Mouse (Mus musculus): ENCODE data around the gene Rtn4r. TPM values are rescaled to one million over a fixed set of nuclear protein-coding genes. Genes with fewer than 3 reads are reported as not detected.
A peak's percentile ranks its signal among the peaks of the same experiment; 100 is the strongest.

Rtn4r gene
- polyA plus RNA-seq (2015; fragmentation: Nextera tagmentation; extraction: Ambion mirVana): 10.4 and 13.4 TPM in 2 replicates

GRCm38 (mm10) chr16:18127241-18127861 is at the start of gene Rtn4r:
Rtn4r (plus strand) TSS chr16:18127642.
- WGBS: under 1% methylated on average over 70 of the region's 96 CpGs
- peak within 1 kb of the TSS; percentile 77 for H3K4me3 ChIP-seq (replicated peaks)
- H3K4me1 ChIP-seq (replicated peaks): peaks cover 38% of the 10 kb centered on the region
- H3K27ac ChIP-seq: peak within 1 kb of the TSS; percentile 83
- H3K9ac ChIP-seq (replicated peaks): peak within 1 kb of the TSS; percentile 92
- H3K9me3 ChIP-seq: no peaks in the 10 kb centered on the region
- H3K36me3 ChIP-seq: no peaks in the 10 kb centered on the region
- peak within 1 kb of the TSS; percentile 86 for H3K4me2 ChIP-seq (replicated peaks)
- ATAC-seq: peak; percentile 83
- peaks cover 42% of the 10 kb centered on the region for H3K27me3 ChIP-seq

GRCm38 (mm10) chr16:18078314-18079015 is 49.0 kb upstream of the Rtn4r start:
- Histone ChIP-seq H3K4me1 (replicated peaks) (no peaks in the 10 kb centered on the region), H3K4me3 (replicated peaks) (no peak overlapping the region), H3K9ac (replicated peaks) (no peak overlapping the region), H3K27me3 (no peaks in the 10 kb centered on the region), H3K9me3 (no peaks in the 10 kb centered on the region), H3K27ac (no peak overlapping the region), H3K4me2 (replicated peaks) (no peak overlapping the region), H3K36me3 (peaks cover 4% of the 10 kb centered on the region)
- WGBS: 83% methylated on average over 5 of the region's 5 CpGs
- no peak for ATAC-seq

GRCm38 (mm10) chr16:18079300-18079699 is 48.1 kb upstream of the Rtn4r start:
- H3K27me3 ChIP-seq: no peaks in the 10 kb centered on the region
- 84% methylated on average over 2 of the region's 2 CpGs for WGBS
- no peak overlapping the region for H3K4me2 ChIP-seq (replicated peaks)
- H3K4me3 ChIP-seq (replicated peaks): no peak overlapping the region
- H3K4me1 ChIP-seq (replicated peaks): no peaks in the 10 kb centered on the region
- H3K27ac ChIP-seq: no peak overlapping the region
- H3K36me3 ChIP-seq: peaks cover 4% of the 10 kb centered on the region; the same call in 1 of the 2 replicates
- no peak for ATAC-seq
- H3K9ac ChIP-seq (replicated peaks): no peak overlapping the region
- H3K9me3 ChIP-seq: no peaks in the 10 kb centered on the region

DNA sequence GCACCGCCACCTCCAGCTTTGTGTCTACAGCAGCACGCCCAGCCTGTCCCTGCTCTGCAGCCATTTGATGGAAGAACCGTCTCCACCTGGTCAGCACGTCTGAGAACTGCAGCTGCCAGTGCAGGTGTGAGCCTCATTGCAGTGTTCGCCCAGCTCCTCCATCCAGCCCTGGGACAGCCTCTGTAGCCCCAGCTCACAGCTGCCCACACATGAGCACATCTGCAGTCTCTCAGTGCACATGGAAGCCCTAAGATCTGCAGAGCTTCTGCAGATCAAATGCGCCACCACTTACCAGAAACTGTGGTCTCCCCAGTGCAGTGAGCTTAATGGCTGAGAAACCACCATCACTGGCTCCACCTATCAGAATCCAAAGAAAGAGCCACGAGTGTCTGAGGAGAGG is 47.3 kb upstream of the Rtn4r start:
- Histone ChIP-seq H3K4me1 (replicated peaks) (no peaks in the 10 kb centered on the region), H3K9ac (replicated peaks) (no peak overlapping the region), H3K4me3 (replicated peaks) (no peak overlapping the region), H3K27me3 (no peaks in the 10 kb centered on the region), H3K4me2 (replicated peaks) (no peak overlapping the region), H3K36me3 (peaks cover 4% of the 10 kb centered on the region; the same call in 1 of the 2 replicates), H3K9me3 (no peaks in the 10 kb centered on the region), H3K27ac (no peak overlapping the region)
- ATAC-seq: no peak
- WGBS: 82% methylated on average over 7 of the region's 7 CpGs

DNA sequence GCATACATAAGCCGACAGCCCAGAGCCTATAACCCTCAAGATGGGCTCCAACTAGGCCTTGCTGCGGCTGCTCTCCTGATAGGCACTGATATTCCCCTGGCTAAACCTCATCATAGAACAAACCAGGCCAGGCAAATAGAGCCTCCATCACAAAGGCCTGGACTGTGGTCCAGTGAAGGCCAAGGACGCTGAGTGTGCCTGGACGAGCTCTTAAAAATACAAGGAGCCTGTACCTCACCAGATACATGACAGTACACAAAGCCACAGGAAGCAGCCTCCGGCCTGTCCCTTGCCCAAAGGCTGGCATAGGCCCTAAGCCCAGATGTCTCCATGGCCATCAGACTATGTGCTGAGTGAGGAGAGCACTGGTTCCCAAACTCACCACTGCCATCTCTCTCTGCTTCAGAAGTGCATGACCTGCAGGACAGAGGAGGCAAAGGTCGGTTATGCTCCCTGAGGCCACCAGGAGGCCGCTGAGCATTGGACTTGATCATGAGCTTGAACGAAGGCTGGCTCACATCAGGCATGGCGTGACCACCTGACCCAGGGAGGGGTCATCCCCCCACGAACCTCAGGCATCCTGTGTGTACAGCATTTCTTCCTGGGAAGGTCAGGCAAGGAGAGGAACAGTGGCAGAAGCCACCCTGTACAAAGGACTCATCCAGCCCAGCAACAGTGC is 46.2 kb upstream of the Rtn4r start:
- H3K27ac ChIP-seq: no peak overlapping the region
- H3K9me3 ChIP-seq: no peaks in the 10 kb centered on the region
- no peaks in the 10 kb centered on the region for H3K4me1 ChIP-seq (replicated peaks)
- no peak overlapping the region for H3K4me2 ChIP-seq (replicated peaks)
- H3K36me3 ChIP-seq: peaks cover under 1% of the 10 kb centered on the region; the same call in 1 of the 2 replicates
- no peak overlapping the region for H3K9ac ChIP-seq (replicated peaks)
- no peak for ATAC-seq
- H3K4me3 ChIP-seq (replicated peaks): no peak overlapping the region
- H3K27me3 ChIP-seq: no peaks in the 10 kb centered on the region
- WGBS: 87% methylated on average over 10 of the region's 10 CpGs

- no peak overlapping the region for H3K4me2 ChIP-seq (replicated peaks)
- ATAC-seq: no peak
- no peaks in the 10 kb centered on the region for H3K36me3 ChIP-seq
- H3K4me1 ChIP-seq (replicated peaks): no peaks in the 10 kb centered on the region
- WGBS: 94% methylated on average over 1 of the region's 1 CpGs
- H3K9ac ChIP-seq (replicated peaks): no peak overlapping the region
- no peak overlapping the region for H3K4me3 ChIP-seq (replicated peaks)
- H3K27me3 ChIP-seq: peaks cover 3% of the 10 kb centered on the region
- no peak overlapping the region for H3K27ac ChIP-seq
- H3K9me3 ChIP-seq: no peaks in the 10 kb centered on the region
These were observed 45.2 kb upstream of the Rtn4r start for GRCm38 (mm10) chr16:18082291-18082690.

GRCm38 (mm10) chr16:18083231-18083951 is 44.1 kb upstream of the Rtn4r start:
- no peak overlapping the region for H3K4me3 ChIP-seq (replicated peaks)
- H3K4me1 ChIP-seq (replicated peaks): peaks cover 6% of the 10 kb centered on the region
- no peaks in the 10 kb centered on the region for H3K9me3 ChIP-seq
- no peak overlapping the region for H3K27ac ChIP-seq
- no peaks in the 10 kb centered on the region for H3K36me3 ChIP-seq
- no peak for ATAC-seq
- H3K27me3 ChIP-seq: peaks cover 14% of the 10 kb centered on the region
- no peak overlapping the region for H3K4me2 ChIP-seq (replicated peaks)
- H3K9ac ChIP-seq (replicated peaks): no peak overlapping the region
- 76% methylated on average over 18 of the region's 18 CpGs for WGBS

DNA sequence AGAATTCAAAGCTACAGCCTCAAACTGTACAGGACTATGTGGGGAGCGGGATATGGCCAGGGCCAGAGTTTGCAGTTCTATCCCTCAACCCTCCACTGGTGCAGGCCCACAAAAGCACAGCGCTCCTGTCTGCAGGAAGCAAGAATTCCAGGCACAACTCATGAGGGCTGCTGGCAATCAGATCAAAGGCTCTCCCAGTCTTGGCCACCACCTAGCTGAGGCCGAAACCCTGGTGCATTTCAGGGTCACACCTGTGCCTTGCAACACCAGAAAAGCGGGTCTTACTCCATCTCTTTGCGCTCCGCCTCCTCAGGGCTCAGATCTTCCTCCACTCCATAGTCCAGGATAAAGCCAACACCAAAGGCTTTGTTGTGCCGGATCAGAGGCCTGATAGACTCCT is 43.2 kb upstream of the Rtn4r start:
- WGBS: 89% methylated on average over 7 of the region's 7 CpGs
- no peak overlapping the region for H3K4me3 ChIP-seq (replicated peaks)
- peaks cover 12% of the 10 kb centered on the region for H3K4me1 ChIP-seq (replicated peaks)
- H3K36me3 ChIP-seq: no peaks in the 10 kb centered on the region
- no peak overlapping the region for H3K27ac ChIP-seq
- H3K4me2 ChIP-seq (replicated peaks): no peak overlapping the region
- H3K9me3 ChIP-seq: no peaks in the 10 kb centered on the region
- ATAC-seq: no peak
- no peak overlapping the region for H3K9ac ChIP-seq (replicated peaks)
- H3K27me3 ChIP-seq: peaks cover 20% of the 10 kb centered on the region

DNA sequence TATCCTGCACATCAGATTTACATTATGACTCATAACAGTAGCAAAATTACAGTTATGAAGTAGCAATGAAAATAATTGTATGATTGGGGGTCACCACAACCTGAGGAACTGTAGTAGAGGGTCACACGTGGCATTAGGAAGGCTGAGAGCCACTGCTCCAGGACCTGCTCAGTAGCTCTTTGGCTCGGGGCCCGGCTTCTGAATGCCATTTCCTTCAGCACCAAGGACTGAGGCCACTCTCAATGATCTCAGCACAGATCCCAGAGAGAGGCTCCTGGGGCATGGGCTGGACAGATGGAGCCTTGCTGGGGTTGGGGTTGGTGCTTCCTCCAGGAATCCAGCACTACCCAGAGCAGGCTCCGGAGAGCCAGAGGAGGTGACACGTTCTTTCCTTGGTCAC is 40.3 kb upstream of the Rtn4r start:
- Histone ChIP-seq H3K4me2 (replicated peaks) (no peak overlapping the region), H3K36me3 (no peaks in the 10 kb centered on the region), H3K4me1 (replicated peaks) (peaks cover 17% of the 10 kb centered on the region), H3K9me3 (no peaks in the 10 kb centered on the region), H3K9ac (replicated peaks) (no peak overlapping the region), H3K27ac (no peak overlapping the region), H3K27me3 (peaks cover 25% of the 10 kb centered on the region), H3K4me3 (replicated peaks) (no peak overlapping the region)
- WGBS: 91% methylated on average over 5 of the region's 5 CpGs
- no peak for ATAC-seq

DNA sequence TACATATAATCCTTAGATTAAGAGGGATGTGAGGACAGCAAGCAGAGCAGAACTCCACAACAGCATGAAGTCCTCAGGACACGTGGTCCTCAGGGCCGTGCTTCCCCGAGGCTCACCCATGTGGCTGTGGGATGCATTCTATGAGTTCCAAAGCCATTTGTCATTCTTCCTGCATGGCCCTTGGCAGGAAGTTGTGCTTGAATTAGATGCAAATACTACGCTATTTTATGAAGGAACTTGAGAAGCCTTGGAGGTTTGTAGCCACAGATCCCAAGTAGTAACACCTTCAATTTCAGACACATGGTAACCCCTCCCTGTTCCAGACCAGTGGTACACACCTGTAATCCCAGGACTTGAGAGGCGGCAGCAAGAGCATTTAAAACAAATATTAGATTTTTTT is 31.1 kb upstream of the Rtn4r start:
- H3K27ac ChIP-seq: no peak overlapping the region
- H3K4me2 ChIP-seq (replicated peaks): no peak overlapping the region
- H3K4me1 ChIP-seq (replicated peaks): no peaks in the 10 kb centered on the region
- H3K9ac ChIP-seq (replicated peaks): no peak overlapping the region
- 0 out of 2 replicates have a peak, but pooled peaks cover 4% of the 10 kb centered on the region for H3K27me3 ChIP-seq
- H3K9me3 ChIP-seq: no peaks in the 10 kb centered on the region; the same call in 1 of the 2 replicates
- no peak for ATAC-seq
- no peak overlapping the region for H3K4me3 ChIP-seq (replicated peaks)
- WGBS: 68% methylated on average over 5 of the region's 5 CpGs
- no peaks in the 10 kb centered on the region for H3K36me3 ChIP-seq

- Histone ChIP-seq H3K4me3 (replicated peaks) (no peak overlapping the region), H3K27me3 (0 out of 2 replicates have a peak, but pooled peaks cover 4% of the 10 kb centered on the region)
These were observed 24.6 kb upstream of the Rtn4r start for GRCm38 (mm10) chr16:18102816-18103215.

More at GRCm38 (mm10) chr16:18102816-18103215, 24.6 kb upstream of the Rtn4r start:
- Histone ChIP-seq H3K4me2 (replicated peaks) (no peak overlapping the region), H3K36me3 (no peaks in the 10 kb centered on the region), H3K9ac (replicated peaks) (no peak overlapping the region), H3K27ac (no peak overlapping the region), H3K4me1 (replicated peaks) (no peaks in the 10 kb centered on the region), H3K9me3 (no peaks in the 10 kb centered on the region)
- WGBS: 82% methylated on average over 4 of the region's 4 CpGs
- ATAC-seq: no peak

Measured in midbrain, embryonic 13.5 days (tissue).